13 mouse cellular contexts compared by ENCODE assay signal in the genomic region with DNA sequence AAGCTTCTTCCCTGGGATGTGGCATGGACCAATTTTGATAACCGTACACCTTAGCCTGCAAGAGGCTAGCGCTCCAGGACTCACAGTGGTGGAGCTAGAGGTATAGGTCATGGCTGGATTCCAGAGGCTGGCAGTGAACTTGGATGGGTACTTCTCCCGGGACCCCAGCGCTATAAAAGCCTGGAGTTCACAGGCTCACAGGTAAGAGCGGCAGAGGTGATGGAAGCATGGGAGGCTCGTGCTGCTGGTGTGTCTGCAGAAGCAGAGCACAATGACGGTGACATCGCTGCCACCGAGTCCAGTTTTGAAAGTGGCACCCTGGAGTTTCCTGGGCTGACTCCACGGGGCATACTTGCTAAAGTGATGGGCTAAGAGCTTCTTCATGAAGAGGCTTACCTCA.
"Had no signal": no experiment of that assay in that cellular context is flagged by ENCODE, and none has a peak within 500 bp of the region (broad histone marks: within the 10 kb centered on the region; RNA-seq: fewer than 3 reads in every experiment).

No protein-coding gene starts in this region.

- H3K27me3 ChIP-seq: liver, embryonic 13.5 days; stomach, embryonic 15.5 days had no signal

- H3K4me3 ChIP-seq: liver, embryonic 13.5 days; stomach, embryonic 15.5 days had no signal

- DNase-seq: kidney, postnatal 14 days; kidney, postnatal 4 days; liver, embryonic 13.5 days; lung, adult 2 months; lung, postnatal 14 days; lung, postnatal 4 days; midbrain, embryonic 14.5 days; retina, postnatal 1 day; right cerebral cortex, postnatal 25 days; spleen, adult 18-20 months; thymus, postnatal 25 days had no signal

- H3K4me2 ChIP-seq: liver, embryonic 13.5 days; midbrain, embryonic 11.5 days; stomach, embryonic 15.5 days had no signal

- H3K27ac ChIP-seq: liver, embryonic 13.5 days; stomach, embryonic 15.5 days had no signal

- H3K9ac ChIP-seq: liver, embryonic 13.5 days; stomach, embryonic 15.5 days had no signal

- H3K9me3 ChIP-seq: liver, embryonic 13.5 days; stomach, embryonic 15.5 days had no signal

- H3K4me1 ChIP-seq: liver, embryonic 13.5 days had no signal

- H3K36me3 ChIP-seq: liver, embryonic 13.5 days; stomach, embryonic 15.5 days had no signal
